Mouse (Mus musculus): ENCODE data around the gene Cabin1.
A peak's percentile ranks its signal among the peaks of the same experiment; 100 is the strongest.

Cabin1 gene

DNA sequence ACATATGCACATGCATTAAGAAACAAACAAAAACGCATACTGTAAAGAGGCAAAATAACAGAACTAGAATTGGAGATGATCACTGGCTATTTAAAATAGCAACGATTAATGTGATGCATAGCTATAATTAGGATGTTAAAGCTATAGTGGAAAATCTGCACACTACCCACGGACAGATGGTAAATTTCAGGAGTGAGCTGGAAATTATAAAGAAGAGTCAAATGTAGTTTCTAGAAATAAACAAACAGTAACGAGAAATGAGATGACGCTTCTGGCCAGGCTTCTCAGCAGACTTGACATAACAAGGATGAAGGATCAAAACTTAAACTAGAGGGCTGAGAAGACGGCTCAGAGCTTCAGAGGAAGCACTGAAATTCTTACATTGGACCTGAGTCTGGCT, 62.9 kb downstream of the Cabin1 start:
- no peak for DNase-seq (ENCODE audit: low read depth)

DNA sequence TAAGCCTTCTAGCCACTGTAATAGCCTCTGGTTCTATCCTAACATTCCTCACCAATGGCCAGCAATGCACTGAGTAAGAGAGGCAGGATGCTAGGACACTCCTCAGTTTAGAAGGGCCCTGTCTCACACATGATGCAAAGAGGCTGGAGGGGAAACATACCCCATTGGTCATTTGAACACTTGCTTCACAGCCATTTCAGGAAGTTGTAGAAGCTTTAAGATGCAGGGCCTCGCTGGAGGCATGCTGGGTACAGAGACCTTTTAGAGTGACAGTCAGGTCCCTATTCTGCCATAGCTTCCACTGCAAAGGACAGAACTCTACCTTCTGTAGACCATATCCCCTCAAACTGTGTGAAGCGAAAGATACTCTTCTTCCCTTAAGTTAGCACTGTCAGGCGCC, 66.4 kb downstream of the Cabin1 start:
- no peak for DNase-seq (ENCODE audit: low read depth)

DNA sequence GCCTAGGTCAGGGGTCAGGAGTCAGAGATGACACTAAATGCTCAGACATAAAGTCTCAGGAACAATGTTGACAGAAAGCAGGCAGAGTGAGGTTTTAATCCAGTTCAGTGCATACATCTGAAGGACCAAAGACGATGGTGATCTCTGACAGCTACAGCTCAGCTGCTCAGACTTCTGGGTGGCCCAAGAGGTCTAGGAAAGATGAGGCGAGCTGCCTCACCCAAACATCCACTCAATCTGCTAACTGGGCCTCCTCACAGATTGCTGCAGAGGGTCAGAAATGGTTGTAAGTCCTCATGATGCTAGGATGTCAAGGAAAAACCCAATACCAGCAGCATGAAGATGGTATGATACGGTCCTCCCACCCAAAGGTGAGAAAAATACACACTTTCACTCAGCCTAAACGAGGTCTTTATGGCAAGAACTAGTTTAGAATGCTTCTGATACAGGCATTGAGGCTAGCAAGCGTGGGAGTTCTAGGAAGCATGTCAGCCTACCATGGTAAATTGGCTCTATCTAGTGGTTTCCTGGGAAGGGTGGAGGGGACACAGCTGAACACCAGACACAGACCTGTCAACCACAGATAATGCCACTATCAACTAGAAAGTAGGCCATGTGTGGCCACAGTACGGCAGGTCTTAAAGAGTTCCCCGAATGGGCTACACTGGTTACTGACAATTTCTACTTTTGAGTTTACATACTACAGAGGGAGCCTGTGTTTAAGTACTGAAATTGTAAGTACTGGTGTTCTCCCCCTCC, 67.4 kb downstream of the Cabin1 start:
- DNase-seq (ENCODE audit: low read depth): no peak

DNA sequence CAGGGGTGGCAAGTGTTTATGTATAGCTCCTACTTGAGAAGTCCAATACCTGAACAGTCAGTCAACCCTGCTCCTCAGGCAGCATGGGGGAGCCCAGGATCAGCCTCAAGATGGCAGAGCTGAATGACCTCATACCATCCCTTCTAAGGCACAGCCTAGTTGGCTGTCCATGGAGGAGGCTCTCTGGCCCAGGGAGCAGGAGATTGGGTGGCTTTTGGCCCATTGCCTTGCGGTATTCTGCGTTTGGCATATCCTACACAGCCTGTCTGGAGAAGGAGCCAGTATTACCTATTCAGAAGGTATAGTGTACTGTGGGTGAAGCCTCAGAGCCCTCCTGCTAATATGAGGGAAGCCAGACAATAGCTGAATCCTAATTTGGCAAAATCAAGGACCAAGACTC, 68.6 kb downstream of the Cabin1 start:
- DNase-seq (ENCODE audit: low read depth): no peak

- no peak for DNase-seq (ENCODE audit: low read depth)
Measured at GRCm38 (mm10) chr10:75695078-75695477, 69.1 kb downstream of the Cabin1 start.

DNA sequence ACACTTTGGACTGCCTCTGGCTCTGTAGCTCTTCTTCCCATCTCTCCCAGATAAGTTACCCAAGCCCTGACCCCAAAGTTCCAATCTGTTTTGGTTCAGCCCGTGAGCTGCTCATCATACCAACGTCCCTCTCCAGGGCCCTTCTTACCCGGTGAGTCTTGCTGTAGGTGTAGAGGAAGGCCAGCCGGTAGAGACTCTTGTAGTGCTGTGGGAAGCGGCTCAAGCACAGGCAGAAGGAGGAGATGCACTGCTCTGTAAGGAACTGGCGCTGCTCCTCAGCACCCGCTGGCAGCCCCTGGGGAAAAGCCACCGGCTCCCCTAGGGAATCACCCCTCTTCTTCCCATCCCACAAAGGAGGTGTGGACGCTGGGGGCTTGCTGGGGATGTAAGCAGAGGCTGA, 69.6 kb downstream of the Cabin1 start:
- DNase-seq (ENCODE audit: low read depth): no peak

DNA sequence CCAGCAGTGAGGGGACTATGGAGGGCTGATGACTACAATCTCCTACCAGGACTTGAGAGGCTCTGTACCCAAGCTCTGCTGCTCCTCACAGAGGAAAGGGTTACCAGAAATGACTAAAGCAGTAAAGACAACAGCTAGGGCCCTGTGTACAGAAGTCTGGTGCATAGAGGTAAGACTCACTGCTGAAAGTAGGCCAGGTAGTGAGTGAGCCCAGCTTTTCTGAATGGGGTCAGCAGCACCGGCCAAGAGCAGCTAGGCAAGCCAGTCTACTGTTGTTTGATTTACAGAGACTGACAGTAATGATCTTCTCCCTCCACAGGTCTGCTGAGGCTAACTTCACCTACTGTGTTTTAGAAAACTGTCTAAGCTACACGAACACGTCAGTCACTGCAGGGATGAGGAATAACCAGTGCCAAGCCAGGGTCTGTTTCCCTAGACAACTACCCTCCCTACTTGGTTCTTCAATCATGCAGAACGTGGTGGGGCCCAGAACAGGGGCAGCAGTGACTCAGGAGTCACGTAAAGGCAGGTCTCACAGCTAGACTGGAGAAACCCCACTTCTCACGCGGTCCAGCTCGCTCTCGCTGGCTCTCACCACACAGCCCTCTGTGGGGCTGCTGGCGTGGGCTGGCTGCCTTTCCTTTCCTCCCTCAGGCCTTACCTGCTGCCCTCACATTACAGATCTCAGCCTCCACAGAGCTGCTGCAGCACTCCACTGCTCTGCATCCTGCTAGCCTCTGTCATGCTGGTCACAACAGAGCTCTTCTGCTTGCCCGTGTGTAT, 70.5 kb downstream of the Cabin1 start:
- no peak for DNase-seq (ENCODE audit: low read depth)

DNA sequence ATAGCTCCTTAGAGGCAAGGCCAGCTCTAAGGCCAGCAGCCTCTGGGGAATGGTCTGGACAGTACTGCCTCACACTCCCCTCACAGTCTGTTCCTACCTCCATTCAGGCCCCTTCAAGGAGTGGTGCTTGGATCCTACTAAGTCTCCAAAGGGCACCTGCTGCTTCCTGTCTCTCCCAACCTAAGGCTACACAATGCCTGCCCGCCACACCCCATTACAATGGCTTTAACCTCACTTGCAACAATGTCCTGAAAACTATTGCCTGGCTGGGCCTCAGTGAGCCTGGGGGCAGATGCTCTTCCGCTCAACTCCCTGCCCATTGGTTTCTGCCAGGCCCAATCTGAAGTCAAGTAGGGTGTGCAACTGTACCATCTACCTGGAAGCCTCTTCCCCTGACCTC, 75.5 kb downstream of the Cabin1 start:
- no peak for DNase-seq (ENCODE audit: low read depth)

- DNase-seq (ENCODE audit: low read depth): no peak
Measured at GRCm38 (mm10) chr10:75686724-75687123, 77.4 kb downstream of the Cabin1 start.

GRCm38 (mm10) chr10:75684035-75685004, 79.8 kb downstream of the Cabin1 start:
- DNase-seq (ENCODE audit: low read depth): peak; percentile 38

- no peak for DNase-seq (ENCODE audit: low read depth)
Measured at GRCm38 (mm10) chr10:75680574-75681001, 83.6 kb downstream of the Cabin1 start.

DNA sequence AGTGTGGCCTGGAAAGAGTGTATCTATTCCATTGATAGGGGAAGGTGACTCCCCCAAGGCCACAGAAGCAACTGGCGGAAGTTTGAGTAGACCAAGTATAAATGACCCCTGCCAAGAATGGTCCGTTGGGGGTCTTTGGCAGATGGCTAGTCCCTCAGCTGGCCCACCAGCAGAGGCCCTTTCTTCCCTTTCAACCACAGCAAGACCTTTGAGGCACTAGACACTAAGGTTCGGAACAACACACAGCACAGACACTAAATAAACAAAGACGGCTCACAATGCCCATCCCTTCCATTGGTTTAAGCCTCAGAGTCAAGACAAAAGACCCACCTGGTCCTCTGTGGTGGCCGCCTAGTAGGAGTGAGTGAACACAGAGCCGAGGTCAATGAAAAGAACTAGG, 84.9 kb downstream of the Cabin1 start:
- DNase-seq (ENCODE audit: low read depth): no peak

GRCm38 (mm10) chr10:75677989-75678388, 86.2 kb downstream of the Cabin1 start:
- peak; percentile 57 for DNase-seq (ENCODE audit: low read depth)

- no peak for DNase-seq (ENCODE audit: low read depth)
Measured at GRCm38 (mm10) chr10:75677571-75677970, 86.6 kb downstream of the Cabin1 start.

DNA sequence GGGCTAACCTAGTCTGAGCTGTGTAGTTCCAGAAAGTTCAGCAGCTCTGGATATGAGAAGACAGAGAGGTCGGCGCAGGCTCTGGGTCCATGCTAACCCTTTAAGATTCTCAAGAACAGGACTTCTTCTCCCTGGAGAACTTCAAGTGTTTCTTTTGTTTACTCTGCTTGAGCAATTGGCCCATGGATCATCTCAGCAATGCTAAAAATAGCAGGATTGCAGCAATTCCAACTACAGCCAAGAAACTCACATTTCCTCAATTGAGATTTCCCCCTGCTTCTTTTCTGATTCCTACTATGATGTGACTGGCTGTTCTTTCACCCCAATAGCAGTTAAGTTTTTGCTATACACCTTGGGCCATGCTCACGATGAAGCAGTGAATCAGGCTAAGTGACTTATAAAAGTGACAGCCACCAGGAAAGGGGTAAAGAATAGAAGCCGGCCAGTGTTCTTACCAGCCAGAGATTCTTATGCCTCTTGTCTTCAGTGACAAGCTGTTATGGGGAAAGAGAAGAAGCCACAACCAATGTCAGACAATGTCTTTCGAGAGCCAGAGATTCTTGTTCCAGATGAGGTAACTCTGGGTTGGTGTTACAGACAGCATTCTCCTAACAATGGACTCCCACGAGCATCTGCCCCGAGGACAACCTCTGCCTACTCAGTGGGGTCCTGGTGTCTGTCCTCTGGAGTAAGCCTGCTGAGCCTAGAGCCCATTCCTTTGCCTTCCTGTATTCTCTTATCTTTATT, 87.1 kb downstream of the Cabin1 start:
- peak; percentile 94 for DNase-seq (ENCODE audit: low read depth)

DNA sequence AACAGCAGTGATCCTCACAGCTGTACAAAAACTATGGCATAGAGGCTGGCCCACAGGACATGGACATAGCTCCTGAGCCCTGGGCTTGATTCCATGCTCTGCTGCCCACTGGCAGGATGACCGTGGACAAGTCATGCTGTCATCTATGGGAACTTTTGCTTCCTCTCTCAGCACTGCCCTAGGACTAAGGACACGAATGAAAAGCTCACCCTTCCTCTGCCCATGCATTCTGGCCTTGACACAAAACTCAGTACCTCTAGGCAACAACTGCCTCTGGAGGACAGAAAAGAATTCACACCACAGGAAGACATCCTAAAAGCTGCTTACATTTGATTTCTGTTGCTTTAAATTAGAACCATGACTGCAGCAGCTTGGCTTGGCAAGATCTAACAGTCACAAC, 87.9 kb downstream of the Cabin1 start:
- DNase-seq (ENCODE audit: low read depth): peak; percentile 52

GRCm38 (mm10) chr10:75675594-75675993, 88.5 kb downstream of the Cabin1 start:
- no peak for DNase-seq (ENCODE audit: low read depth)

- DNase-seq (ENCODE audit: low read depth): peak; percentile 76
Measured at GRCm38 (mm10) chr10:75669936-75670335, 94.2 kb downstream of the Cabin1 start.

DNA sequence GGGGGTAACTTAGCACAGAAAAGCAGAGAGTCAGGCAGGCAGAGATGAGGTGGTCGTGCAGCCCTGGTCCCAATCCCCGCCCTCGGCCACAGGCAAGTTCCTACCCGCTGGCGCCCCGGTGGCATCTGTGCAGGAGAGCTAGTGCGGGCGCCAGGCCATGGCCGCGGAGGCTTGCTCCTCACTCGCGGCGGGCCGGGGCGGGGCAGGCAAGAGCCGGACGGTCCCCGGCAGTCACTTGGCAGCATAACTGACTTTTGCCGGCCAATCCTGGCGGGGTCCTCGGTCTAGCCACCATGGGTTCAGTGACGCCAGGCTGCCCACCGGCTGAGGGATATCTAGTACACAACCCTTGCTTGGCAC, 96.2 kb downstream of the Cabin1 start:
- DNase-seq (ENCODE audit: low read depth): peak; percentile 79

DNA sequence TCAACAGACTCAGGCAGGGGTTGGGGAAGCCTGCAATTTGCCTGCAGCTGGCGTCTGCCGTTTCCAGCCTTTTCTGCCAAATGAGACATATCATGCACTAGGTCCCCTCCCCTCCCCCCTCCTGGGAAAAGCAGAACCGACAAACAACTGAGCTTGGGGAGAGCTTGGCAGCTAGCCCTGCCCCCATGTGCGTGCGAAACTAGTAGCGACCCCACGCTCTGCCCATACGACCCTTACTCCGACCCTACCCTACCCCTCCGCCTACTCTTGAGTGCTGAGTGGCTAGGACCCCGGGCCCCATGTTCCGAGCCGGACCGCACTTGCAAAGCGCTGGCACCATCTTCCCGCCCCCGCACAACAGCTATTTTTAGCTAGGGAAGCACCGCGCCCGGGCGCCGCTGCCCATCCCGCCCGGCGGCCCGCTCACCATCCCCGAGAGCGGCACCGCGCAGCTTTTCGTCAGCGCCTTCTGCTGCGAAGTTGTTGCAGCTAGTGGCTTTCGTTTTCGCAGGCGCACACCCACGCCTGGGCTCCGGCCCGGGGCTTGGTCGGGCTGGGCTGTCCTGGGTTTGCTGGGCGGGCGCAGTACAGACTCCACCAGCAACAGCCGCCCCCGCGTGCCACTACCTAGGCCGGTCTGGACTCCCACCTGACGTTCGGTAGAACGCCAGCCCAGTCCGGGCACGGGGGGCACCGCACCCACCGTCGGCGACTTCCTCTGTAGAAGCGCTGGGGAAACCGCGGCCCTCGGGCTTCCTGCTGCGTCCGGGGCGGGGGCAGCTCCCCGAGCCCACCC, 96.8 kb downstream of the Cabin1 start:
- peak; percentile 86 for DNase-seq (ENCODE audit: low read depth)

All from NIH3T3 (cell line).